Mouse (Mus musculus) heart, adult 2 months (tissue): ENCODE data around the gene Tmc5.

ENCODE experiments used
- CTCF ChIP-seq: fragments of 200-600 bp; IDR thresholded peaks from 2 replicates; pipeline ENCODE4 v1.8.1; 2022; ENCODE audit warnings: antibody characterized with exemption, mild to moderate bottlenecking, moderate library complexity
- EP300 ChIP-seq: fragments of 200-500 bp; IDR thresholded peaks from 2 replicates; pipeline ENCODE4 v1.6.1; 2011; ENCODE audit warnings: low read depth, low read length, control low read depth; ENCODE audit not compliant: insufficient read depth
- POLR2A ChIP-seq: fragments of 200-500 bp; IDR thresholded peaks from 2 replicates; pipeline ENCODE4 v1.6.1; 2011; ENCODE audit warnings: mild to moderate bottlenecking, low read depth, low read length, control low read depth; ENCODE audit not compliant: insufficient read depth

DNA sequence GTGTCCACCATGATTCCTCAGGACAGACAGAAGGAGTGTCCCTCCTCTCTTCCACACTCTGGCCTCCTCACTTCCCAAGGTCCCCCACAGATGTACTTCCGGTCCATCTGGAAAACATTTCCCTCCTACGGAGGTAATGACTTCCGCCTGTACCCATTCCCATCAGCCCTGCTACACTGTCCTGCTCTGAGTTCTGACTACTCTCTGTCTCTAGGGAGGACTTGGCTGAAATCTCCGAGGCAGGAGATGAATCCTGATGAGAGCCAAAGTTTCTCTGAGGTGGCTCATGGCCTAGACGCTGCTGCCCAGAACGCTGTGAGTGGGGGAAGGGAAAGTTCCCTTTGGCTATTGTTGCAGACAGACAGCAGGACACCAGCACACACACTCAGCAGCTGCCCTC, 5.0 kb upstream of the Tmc5 start:
- TF ChIP-seq EP300, result no peak
- TF ChIP-seq CTCF, result no peak
- TF ChIP-seq POLR2A, result no peak
